Mouse (Mus musculus) hindlimb bud, embryonic 11.5 days (tissue): ENCODE results near the gene Cyp1a2.
"Not testable (repeated sequence)": the region's sequence is repeated elsewhere in the genome, so short reads cannot be mapped to it uniquely, and the experiment has no call there.

ENCODE experiments used
- DNase-seq: peaks from one replicate; pipeline ENCODE4 v3.0.0-alpha.2; 2012; ENCODE audit warnings: low read depth, low spot score; ENCODE audit errors: extremely low spot score

The Cyp1a2 gene

GRCm38 (mm10) chr9:57683520-57683919 lies at the start of gene Cyp1a2:
Gene Cyp1a2 (minus strand): TSS chr9:57683703.
- DNase-seq, result no peak

DNA sequence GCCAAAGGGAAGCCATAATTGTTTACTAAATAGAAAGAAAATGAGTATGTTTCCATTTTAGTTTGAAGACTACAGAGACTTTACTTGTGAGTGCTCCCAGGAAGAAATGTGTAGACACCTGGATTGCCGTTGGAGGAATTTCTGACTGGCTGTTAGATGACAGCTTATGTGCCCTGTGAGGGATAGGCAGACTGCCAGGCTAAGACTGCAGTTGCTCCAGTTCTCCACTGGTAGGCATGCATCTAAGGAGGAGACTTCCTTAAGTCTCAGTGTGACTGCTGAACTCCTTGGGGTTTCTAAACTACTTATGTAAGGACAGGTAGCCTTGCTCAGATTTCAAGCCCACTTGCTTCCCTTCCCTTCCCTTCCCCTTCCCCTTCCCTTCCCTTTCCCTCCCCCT lies 44.8 kb upstream of the Cyp1a2 start:
- no peak for DNase-seq

DNA sequence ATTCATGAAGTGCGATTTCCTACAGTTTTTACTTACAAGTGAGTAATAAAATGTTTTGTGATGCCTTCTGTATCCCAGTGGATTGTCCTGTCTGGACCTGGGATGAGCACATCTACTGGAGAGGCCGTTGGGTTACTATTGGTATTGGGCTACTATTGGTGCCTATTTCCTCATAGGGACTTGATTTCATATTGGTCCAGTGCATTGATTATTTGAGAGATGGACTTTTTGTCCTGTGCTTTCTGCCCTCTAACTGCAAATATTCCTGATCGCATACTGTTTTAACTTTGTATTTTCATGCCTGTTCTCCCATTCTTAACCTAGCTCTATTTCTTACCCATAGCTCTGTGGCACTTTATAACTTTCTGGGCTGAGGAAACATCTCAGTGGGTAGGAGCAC lies 41.2 kb upstream of the Cyp1a2 start:
- no peak for DNase-seq

- DNase-seq, result no peak
These were observed 40.3 kb upstream of the Cyp1a2 start for GRCm38 (mm10) chr9:57723796-57724195.

- DNase-seq, result no peak
These were observed 39.8 kb upstream of the Cyp1a2 start for GRCm38 (mm10) chr9:57723315-57723715.

DNA sequence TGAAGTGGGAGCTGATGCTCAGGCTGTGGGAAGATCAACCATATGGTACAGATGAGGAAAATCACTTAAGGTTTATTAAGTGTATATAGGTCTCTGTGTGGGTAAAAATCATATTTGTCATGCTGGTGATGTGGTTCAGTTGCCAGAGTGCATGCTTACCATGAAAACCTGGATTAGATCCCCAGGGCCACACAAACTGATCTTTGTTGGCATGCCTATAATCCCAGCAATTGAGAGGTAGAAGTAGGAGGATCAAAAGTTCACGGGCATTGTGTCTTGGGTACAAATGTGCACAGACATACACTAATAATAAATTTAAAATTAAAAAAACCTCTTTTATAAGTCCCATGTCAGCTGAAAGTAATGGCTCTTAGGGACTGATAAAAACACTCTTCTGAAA lies 38.9 kb upstream of the Cyp1a2 start:
- no peak for DNase-seq

DNA sequence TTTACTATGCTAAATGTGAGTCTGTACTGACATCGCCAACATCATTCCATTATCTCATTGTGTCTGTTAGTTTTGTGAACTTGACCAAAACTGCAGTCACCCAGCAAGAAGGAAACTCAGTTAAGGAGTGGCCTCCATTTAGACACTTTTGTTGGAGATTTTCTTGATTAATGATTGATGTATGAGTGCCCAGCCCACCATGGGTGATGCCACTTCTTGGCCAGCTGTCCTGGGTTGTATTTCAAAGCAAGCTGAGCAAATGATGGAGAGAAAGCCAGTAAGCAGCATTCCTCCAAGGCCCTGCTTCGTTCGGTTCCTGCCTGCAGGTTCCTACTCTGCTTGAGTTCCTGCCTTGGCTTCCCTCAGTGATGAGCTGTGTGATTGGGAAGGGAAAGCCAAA lies 37.2 kb upstream of the Cyp1a2 start:
- no peak for DNase-seq

GRCm38 (mm10) chr9:57718408-57718807 lies 34.9 kb upstream of the Cyp1a2 start:
- DNase-seq, result no peak

DNA sequence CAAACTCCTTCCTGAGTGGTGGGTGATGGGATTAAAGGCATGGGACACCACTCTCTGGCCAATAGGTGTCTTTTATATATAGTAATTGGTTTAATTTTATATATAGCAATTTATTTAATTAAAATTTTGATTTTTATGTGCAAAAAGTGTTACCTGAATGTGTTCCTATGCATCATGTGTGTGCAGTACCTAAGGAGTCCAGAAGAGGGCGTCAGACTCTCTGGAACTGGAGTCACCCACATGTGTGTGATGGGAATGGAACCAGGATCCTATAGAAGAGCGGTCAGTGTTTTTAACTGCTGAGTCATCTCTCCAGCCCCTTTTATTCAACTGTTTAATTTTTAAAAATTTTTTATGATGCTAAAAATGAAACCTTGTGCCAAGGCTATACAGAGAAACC lies 28.7 kb upstream of the Cyp1a2 start:
- no peak for DNase-seq

- DNase-seq, result not testable (repeated sequence)
These were observed 26.7 kb upstream of the Cyp1a2 start for GRCm38 (mm10) chr9:57710214-57710613.

- DNase-seq, result no peak
These were observed 25.3 kb upstream of the Cyp1a2 start for GRCm38 (mm10) chr9:57708720-57709274.

DNA sequence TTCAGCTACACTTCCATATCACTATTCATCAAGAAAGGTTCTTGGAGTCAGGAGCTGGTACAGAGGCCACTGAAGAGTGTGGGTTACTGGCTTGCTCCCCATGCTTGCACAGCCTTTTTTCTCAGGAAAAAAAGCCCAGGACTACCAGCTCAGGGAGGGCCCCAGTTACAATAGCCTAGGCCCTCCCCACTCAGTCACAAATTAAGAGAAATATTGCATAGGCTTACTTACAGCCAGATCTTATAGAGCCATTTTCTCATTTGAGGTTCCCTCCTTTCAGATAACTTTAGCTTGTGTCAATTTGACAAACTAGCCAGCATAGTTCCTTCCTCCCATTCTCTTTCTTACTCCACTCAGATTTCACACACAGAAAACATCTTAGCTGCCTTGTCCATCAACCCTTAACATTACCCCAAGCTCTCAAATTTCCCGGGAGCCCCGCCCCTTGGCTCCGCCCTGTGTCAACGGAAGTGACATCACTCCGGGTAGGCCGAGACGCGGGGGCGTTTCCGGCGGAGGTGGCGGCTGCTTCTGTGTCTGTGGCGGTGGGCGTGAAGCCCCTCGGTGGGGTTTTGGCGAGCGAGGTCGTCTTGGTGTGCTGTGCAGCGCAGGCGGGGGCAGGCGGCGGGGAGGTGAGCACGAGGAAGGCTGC lies 24.7 kb upstream of the Cyp1a2 start, which contains the start of gene Edc3:
Gene Edc3 (plus strand): TSS at position 473 of the 652 bp plus-strand sequence.
- peak; percentile 69 for DNase-seq

- DNase-seq, result no peak
These were observed 23.0 kb upstream of the Cyp1a2 start for GRCm38 (mm10) chr9:57706496-57706895.

- no peak for DNase-seq
These were observed 15.1 kb upstream of the Cyp1a2 start for GRCm38 (mm10) chr9:57698466-57699150.

DNA sequence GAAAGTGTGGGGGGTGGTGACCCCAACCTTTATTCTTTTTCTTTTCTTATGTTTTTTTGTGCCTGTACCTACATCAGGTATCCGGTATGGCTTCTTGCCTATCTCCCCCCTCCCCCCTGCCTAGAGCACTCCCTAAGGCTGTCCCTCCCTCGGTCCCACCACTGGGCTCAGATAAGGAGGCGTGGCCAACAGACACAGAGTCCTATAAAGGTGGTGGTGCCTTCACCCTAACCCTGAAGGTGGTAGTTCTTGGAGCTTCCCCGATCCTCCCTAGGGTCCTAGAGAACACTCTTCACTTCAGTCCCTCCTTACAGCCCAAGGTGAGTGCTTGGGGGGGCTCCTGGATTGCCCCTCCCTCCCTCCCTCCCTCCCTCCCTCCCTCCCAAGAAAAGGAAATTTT lies 13.9 kb upstream of the Cyp1a2 start:
- DNase-seq, result no peak

DNA sequence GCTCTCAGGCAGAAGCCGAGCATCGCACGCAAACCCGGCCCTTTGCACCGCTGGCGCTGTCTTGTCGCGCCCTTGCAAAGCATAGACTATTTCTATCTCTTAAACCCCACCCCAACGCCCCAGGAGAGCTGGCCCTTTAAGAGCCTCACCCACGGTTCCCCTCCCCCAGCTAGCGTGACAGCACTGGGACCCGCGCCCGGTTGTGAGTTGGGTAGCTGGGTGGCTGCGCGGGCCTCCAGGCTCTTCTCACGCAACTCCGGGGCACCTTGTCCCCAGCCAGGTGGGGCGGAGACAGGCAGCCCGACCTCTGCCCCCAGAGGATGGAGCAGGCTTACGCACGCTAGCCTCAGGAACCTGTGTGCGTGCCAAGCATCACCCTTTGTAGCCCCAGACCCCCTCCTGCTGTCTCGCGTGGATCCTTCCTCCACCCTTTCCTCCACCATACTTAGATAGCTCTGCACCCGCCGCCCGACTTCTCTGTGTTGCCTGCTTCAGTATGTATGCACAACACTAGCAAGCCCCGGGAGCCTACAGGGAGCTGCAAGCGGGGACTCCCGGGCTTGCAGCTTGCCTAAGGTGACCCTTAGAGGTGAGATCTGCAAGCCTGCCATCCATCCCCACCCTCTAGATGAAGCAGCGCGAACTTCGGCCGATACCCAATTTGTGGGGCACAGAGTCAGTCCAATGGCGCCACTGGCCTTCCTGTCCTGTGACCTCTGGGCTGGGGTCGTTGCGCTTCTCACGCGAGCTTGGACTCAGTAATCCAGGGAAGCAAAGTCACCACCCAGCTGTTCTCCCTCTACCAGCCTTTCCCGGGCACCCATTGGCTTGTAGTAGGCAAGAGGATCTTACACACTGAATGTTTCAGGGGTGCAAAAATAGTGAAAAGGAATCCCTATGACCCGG lies 13.1 kb upstream of the Cyp1a2 start:
- DNase-seq, result no peak

DNA sequence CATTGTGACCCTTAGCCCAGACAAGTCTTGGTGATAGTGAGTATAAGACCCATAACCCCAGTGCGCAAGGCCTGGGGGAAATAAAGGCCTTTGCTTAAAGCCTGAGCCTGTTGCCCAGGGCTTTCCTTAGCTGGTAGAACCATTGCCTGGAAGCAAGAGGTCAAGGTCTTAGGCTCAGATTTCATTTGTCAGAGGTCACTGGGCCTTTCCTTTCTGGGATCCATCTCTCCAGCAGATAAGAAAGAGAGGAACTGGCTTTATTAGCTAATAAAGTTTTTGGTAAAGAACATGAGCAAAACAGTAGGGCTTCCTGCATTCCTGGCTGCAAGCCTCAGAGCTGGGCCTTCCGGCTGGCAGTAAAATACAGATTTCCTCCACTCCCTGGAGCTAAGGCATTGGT lies 10.6 kb upstream of the Cyp1a2 start:
- DNase-seq, result no peak

DNA sequence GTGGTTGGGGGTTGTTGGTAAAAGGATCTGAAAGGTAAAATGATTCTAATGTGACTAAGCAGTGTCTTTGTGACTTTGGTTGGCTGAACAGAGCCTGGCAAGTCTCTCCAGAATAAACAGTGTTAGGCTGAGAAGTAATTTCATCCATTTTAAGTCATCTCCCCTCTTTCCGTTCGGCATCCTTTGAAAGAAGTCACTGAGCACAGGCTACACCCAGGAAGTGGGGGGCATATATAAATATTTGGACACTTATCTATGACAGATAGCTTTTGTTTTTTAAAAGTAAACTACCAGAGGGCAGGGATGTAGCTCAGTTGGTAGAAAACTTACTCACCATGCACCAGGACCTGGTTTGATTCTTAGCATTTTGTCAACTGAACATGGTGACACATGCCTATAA lies 5.1 kb upstream of the Cyp1a2 start:
- DNase-seq, result no peak

DNA sequence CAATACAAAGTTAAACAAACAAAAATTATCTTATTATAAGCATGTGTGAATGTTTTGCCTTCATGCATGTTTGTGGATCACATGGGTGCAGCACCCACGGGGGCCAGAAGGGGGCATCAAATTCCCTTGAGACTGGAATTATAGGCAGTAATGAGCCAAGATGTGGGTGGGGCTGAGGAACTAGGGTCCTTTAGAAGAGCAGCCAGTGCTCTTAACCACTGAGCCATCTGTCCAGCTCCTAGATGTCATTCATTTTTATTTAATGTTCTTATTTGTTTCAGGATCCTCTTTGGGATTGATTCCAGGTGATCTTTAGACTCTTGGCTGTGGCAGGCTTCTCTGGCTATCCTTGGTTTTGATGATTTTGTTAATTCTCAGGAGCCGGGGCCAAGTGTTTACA lies 4.7 kb upstream of the Cyp1a2 start:
- DNase-seq, result no peak

GRCm38 (mm10) chr9:57687751-57688150 lies 4.2 kb upstream of the Cyp1a2 start, which contains the start of gene Cyp1a1:
Gene Cyp1a1 (plus strand): TSS chr9:57687928.
- no peak for DNase-seq

DNA sequence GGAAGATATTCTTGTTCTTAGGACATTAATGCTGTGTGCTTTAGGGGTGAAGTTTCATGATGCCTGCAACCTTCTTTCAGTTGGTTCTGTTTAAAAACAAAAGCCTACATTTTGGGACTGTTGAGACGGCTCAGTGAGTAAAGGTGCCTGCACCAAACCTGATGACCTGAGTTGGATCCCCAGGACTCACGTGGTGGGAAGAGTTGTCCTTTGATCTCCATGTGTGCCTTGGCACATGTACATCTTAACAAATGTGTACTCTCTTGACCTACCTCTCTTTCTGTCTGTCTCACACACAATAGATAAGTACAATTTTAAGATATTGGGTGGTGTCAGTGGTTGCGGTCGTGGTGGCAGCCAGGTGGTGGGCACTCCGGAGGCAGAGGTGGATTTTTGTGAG lies 2.5 kb upstream of the Cyp1a2 start:
- no peak for DNase-seq
